Mouse (Mus musculus) fat pad, adult 2 months (tissue): ENCODE results near the gene Mrpl24.

Source experiments
- DNase-seq: peaks from one replicate; pipeline ENCODE4 v3.0.0-alpha.2; 2011; ENCODE audit warnings: low read depth, low spot score; ENCODE audit errors: extremely low read depth

Gene Mrpl24

DNA sequence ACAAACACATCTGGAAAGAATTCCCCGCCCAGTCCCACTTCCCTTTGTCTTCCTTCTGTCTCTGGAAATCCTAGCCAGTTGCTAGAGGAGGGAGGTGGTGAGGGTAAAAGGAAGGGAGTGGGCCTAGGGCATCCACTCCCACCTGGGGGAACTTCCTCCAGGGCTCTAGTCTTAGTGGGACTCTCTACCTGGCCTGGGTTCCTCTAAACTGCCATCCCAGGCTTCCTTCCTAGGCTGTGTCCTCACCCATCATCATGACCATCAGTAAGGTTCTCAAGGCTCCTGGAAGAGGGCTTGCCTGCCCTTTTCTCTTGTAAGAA is 27.2 kb downstream of the Mrpl24 start:
- DNase-seq: no peak

DNA sequence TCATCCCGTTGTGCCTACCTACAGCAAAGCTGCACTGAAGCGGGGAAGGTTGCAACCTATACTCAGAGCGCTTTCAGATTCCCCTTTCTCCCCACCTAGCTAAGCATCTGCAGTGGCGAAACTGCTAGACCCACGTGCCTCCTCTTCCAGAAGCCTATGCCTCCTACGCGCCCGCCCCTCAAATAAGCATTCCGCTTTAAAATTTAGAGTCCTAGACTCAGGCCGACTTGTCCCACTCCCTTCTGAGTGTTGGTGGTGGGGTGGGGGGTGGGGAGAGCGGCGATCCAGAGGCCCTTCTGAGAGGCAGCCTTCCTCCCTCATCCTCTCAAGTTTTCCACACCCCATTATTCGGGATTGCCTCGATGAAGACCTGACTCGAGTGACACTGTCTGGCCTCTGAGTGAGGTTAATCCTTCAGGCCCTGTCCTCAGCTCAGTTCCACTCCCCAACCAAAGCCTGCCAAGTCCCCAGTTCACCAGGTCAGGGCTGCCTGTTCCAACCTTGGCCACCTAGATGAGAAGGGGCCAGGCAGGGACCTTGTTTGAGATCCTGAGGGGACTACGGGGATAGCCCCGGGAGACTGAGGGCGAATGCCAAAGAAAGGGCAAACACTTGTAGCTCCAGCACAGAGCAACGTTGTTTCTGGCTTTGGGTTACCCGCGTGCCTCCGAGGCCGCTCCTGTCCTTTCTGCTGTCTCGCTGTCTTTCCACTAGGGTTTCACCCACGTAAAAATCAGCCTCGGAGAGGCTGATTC is 27.9 kb downstream of the Mrpl24 start:
- DNase-seq: no peak

DNA sequence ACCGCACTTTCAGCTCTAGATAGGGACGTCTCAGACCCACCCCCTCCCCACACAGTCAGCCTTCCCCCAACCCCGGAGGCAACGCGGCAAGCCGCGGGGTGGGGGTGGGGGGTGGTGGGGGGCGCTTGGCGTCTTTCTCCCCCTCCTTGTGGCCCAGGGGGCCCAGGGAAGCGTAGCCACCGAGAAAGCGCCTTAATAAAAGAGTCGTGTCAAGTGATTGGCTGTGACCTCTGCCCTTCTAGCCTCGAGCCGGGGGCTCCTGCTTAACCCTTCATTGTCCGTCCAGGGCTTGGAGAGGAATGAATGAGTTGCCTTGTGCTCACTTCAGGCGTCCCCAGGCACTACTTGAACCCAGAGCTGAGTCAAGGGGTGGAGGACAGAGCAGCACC is 28.5 kb downstream of the Mrpl24 start:
- DNase-seq: no peak

DNA sequence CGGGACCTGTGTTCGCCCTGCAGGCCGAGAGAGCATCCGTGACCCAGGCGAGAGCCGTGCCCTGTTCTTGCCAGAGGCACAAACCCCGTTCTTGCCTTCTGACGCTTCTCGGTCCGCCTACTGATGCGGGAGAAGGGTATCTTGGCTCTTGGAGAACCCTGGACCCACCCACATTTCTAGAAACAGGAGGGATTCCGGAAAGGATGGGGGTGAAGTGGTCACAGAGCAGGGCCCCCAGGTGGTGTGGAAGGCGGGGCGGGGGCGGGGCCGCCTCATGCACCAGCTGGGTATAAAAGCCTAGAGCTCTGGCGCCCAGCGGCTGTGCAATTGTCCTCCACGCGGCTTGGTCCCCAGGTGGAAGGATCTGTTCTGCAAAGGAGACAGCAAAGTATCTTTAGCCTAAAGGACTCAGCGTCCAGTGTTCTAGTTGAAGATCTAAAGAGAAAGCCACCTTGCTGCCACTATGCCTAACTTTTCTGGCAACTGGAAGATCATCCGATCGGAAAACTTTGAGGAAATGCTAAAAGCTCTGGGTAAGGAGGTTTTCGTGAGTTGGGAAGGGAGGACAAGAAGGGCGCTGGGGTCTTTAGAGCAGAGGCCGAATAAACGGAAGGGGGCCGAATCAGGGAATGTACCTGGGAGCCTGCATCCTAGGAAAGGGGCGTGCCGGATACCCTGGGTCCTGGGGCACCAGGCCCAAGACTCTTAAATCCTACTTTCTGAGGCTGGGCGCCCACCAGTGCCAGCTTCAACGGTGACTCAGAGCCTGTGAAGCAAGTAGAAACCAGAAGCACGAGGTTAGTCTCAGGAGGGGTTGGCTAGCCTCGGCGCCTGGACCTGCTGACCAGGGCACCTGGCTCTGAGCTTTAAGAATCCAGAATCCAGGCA is 29.3 kb downstream of the Mrpl24 start, which contains the start of gene Crabp2:
Gene Crabp2 (plus strand): TSS at position 289 of the 888 bp plus-strand sequence.
- DNase-seq: no peak

DNA sequence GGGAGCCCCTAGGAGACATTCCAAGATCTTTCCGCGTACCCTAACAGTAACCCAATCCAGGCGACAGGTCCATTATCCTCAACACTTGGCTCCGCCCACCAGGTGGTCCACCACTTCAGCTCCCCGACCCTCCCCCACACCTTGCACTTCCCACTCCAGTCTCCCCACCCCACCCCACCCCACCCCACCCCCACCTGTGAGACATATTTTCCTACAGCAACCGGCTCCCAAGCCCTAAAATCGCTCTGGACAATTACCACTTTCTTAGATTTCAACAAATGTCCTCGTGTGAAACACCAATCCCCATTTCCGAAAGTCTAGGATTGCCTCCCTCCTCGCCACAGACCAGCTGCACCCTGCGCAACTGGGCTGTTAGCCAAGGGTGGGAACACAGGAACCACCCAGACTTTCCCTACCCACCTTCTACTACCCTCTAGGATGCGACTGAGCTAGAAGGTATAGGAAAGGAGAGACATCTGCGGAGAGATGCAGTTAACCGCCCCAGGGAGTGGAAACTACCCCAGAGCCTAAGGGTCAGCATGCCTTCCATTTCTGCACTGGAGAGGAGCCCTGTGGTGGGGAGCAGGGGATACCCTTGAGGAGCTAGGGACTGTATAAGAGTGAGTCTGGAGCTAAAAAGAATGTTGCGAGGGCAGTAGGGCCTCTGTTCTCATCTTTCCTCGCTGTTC is 30.1 kb downstream of the Mrpl24 start:
- DNase-seq: no peak

DNA sequence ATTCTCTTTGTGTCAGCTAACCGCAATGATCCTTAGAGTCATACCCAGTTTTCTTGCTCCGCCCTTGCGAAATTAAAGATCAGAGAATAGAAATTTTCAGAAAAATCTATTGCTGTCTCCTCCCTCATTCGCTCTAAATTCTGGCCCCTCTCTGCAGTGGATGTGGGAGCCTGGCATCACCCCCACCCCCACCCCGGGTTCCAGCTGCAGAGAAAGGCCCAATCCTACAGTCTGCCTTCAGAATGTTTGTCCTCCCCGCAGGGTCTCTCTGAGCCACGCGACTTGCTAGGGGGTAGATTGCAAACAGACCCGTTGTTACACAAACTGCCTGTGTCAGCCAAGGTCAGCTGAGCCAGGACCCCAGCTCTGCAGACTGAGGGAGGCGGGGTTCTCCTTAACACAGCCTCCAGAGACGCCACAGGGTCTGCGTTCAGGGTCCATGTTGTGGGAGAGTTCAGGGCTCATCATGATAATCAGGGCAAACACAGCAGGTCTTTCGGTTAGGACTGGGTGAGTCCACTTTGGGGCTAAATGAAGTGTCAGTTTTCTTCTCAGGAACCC is 30.7 kb downstream of the Mrpl24 start:
- DNase-seq: no peak

DNA sequence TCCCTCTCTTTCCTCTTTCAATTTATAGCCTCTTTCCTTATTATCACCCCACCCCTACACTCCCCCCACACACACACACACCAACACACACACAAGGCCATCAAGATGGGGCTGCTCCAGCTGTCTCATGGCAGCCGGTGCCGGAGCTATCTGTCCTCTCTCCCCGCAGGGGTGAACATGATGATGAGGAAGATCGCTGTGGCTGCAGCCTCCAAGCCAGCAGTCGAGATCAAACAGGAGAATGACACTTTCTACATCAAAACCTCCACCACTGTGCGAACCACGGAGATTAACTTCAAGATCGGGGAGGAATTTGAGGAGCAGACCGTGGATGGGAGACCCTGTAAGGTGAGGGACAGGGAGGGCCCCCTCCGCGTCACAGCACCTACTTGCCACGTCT is 32.6 kb downstream of the Mrpl24 start:
- no peak for DNase-seq

DNA sequence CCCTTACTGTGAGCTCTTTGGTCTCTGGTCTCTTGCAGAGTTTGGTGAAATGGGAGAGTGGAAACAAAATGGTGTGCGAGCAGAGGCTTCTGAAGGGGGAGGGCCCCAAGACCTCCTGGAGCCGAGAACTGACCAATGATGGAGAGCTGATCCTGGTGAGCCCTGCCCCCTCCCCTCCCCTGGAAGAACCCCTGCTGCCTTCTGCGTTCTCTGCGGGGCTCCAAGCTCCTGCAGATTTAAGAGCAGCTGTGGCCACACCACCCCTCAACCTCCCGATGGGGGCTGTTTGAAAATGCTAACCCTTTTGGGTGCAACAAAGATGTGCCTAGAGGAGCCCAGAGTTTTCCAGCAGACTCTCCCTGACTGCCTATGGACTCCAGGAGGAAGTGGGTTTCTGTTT is 33.1 kb downstream of the Mrpl24 start:
- DNase-seq: no peak

DNA sequence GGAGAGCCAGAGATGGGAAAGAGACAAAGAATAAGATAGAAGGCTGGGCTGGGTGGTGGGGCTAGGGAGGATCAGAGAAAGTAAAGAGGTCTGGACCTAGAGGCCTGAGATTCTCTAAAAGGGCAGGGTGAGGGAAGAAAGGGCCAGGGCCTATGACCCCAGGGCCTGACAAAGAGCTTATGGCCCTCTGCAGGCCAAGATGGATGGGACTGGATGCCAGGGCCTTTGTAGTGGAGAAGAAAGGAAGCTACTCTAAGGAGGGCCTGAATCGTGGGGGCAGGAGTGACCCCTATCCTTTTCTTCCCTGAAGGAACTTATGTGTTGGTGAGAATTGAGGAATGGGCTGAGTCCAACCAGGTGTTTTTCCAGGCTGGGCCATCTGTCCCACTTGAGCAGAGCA is 38.8 kb downstream of the Mrpl24 start:
- no peak for DNase-seq

DNA sequence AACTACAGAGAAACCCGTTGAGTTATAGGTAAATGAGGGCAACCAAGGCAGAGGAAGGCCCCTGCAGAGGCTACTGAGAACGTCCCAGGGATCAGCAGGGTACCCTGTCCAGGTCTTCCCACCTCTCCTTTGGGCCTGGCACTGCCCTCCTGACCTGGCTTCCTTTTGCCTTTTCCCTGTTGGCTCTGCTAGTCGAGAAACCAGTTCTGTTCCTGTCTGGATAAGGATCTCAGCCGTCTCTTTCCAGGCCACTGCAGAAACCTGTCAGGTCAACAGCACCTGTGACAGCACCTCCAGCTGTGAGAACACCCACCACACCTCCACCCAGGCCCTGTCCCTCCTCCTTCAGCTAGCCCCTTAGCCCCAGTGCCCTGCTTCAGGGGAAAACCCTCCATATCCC is 39.2 kb downstream of the Mrpl24 start:
- DNase-seq: no peak

DNA sequence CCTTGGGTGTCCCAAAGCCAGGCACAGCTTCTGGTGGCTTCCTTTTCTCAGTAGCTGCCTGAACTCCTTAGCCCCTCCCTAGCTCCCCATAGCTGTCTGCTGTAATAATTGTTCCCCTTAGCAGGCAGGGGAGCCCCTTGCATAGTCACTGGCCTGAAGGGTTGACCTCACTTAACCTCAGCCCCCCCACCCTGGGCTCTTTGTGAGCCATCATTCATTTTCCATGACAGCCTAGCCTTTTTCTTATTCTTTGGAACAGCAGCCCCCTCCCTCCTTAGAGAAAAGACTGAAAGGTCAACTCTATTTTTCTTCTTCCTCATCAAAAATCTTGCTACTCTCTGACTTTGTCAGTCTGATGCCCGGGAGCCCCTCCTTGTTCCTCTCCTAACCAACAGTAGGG is 39.7 kb downstream of the Mrpl24 start:
- DNase-seq: no peak

DNA sequence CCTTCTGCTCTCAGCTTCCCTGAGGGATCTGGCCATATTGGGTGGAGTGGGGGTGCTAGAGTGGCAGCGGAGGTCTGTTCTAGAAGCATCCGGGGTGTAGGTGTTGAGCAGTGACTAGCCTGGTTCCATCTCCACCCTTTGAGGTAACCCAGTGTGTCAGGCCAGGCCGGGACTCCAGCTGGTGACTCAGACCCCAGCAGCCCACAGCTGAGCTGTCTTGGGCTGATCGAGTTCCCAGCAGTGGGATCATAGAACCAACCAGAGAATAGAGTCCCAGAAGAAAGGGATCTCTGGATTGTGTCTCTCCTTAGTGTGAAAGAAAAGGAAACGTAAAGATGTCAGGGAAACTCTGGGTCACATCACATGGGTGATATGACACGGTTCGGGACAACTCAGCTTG is 40.1 kb downstream of the Mrpl24 start:
- DNase-seq: no peak

DNA sequence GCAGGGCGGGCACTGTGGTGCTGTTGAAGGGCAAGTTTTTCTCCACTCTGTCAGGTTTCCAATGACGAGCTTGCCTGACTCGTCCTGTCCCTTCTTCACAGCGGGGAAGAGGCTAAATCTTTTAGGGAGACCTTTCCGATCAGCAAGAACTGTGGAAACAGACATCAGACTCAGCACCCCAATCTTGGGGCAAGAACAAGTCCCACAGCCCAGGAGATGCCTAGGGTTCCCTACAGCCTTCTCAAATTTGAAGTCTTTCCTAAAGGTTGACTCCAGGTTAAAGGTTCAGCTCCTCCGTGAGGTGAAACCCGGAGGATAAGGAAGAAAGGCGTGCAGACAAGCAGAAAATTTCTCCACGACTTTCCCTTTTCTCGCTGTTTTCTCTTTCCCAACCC is 40.9 kb downstream of the Mrpl24 start:
- no peak for DNase-seq

DNA sequence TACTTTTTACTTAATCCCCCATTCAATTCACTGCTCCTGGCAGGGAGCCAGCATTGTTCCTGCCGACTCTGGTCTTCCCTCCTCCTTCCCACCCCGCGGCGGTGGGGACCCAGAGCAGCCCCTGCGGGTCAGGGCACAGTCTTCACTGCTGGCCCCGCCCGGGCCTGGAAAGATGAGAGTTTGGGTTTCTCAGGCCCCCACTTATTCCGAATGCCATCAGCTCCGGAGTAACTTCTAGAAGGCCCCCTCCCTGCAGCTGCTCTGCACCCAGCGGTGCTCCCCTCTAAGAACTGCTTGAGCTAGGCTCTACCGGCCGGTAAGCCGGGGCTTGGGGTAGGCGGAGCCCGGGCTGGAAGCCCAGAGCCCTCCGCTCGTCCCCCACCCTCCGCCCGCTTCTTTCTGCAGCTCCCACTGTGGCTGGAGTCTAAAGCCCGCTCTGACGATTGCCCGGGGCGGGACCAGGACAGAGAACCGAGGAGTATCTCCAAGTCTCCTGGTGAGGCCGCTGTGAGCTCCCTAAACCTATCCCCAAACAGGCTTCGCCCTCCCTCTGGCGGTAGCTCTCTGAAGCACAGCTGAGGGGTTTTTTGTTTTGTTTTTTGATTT is 41.4 kb downstream of the Mrpl24 start:
- no peak for DNase-seq

DNA sequence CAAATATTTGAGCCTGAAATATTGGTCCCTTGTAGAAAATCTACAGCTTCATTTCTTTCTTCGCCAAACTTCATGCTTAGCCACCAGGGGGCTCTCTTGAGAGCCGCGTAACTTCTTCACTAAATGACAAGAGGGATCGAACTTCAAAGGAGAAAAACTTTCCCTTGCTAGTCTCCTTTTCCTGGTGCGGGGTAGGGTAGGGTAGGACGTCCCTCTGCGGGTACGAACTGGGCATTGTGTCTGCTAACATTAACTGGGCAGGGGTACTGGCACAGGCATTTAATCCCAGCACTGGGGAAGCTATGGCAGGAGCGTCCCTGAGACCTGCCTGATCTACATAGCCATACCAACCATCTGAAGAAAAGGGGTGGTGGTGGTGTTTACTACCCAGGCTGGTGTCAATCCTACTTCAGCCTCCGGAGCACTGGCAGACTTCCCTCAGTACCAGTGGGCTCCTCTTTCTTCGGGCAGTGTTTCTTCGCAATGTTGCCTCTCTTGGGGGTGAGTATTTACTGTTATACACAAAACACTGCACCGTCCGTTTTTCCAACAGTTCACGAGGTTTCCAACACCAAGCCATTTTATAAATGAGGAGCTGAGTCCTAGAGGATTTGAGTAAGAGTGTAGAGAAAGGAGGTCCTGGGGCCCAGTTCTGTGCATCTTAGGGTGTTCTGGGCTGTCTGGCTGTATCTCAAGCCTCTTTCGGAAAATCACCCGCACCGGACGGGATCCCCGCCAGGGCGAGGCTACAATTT is 51.1 kb downstream of the Mrpl24 start:
- no peak for DNase-seq

DNA sequence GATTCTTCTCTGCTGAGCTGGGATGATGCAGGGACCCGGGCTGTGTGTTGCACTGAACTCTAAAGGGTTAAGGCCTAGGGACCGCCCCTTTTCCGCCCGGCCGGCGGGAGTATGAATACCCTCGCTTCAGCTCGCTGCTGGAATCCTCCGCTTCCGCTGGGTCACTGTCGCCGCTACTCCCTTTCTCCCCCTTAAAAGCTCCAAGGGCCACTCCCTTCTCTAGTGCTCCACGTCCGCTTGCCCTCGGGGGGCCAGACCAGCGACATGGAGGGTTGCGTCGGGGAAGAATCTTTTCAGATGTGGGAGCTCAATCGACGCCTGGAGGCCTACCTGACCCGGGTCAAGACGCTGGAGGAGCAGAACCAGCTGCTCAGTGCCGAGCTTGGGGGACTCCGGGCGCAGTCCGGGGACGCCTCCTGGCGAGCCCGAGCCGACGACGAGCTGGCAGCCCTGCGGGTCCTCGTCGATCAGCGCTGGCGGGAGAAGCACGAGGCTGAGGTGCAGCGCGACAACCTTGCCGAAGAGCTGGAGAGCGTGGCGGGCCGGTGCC is 51.7 kb downstream of the Mrpl24 start, which contains the start of gene Nes:
Gene Nes (plus strand): TSS at position 140 of the 550 bp plus-strand sequence.
- DNase-seq: no peak

DNA sequence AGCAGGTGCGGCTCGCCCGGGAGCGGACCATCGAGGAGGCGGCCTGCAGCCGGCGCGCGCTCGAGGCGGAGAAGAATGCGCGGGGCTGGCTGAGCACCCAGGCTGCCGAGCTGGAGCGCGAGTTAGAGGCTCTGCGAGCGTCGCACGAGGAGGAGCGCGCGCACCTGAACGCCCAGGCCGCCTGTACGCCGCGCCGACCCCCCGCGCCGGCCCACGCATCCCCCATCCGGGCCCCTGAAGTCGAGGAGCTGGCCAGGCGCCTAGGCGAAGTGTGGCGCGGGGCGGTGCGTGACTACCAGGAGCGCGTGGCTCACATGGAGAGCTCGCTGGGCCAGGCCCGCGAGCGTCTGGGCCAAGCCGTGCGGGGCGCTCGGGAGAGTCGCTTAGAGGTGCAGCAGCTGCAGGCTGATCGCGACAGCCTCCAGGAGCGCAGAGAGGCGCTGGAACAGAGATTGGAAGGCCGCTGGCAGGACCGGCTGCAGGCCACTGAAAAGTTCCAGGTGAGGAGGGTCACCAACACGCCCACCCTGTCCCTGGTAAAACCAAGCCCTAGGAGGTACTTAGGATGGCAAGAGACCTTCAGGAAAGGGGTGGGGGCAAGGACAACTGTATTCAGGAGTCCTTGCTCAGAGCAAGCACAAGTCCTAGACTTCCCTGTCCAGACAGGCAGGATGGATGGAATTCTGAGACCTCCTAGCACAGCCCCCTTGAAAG is 52.3 kb downstream of the Mrpl24 start:
- no peak for DNase-seq

DNA sequence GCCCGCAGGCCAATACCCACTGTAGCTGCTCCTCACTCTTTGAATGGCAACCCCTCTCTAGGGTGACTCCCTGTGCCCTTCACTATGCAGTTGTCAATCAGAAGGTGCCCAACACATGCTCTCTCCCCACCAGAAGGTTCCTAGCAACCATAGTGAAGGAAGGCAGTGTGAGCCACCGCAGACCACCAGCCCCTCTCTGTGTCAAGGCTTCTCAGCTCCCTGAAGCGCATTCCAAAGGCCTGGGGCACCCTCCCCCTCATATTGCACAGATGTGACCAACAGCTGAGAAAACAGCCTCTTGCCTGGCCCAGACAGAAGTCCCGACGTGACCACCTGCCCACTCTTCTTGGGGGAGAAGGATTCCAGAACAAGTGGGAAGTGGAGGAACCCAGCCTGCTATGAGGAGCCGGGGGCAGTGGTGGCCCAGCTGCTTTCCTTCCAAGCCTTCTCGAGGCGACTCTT is 52.9 kb downstream of the Mrpl24 start:
- no peak for DNase-seq

DNA sequence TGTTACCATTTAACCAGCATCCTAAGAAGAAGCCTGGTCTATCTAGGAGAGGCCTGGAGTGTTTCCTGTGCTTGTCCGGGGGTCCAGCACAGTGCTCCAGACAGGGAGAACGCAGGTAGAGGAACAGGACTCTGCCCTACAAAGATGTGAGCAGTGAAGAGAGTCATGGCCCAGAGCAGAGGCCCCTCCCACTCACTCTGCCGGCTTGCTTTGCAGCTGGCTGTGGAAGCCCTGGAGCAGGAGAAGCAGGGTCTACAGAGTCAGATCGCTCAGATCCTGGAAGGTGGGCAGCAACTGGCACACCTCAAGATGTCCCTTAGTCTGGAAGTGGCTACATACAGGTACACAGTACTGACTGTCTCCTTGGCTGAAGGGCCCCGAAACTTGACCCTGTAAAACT is 53.5 kb downstream of the Mrpl24 start:
- DNase-seq: no peak
